Mouse (Mus musculus) lung, postnatal 0 days (tissue): ENCODE measurements around the gene Ggt5. TPM values are rescaled to one million over a fixed set of nuclear protein-coding genes. Genes with fewer than 3 reads are reported as not detected.

ENCODE experiments used
- ATAC-seq: fragments of 200-750 bp; cut with Nextera tagmentation; 2 replicates; pipeline ENCODE4 v1.8.0; 2017; ENCODE audit warnings: moderate library complexity
- DNase-seq: peaks from one replicate; pipeline ENCODE4 v3.0.0-alpha.2; 2016; ENCODE audit warnings: low spot score
- H3K27ac ChIP-seq: fragments of 300-500 bp; sonication (generic); 2 replicates; pipeline ENCODE4 v1.5.1; 2014; ENCODE audit warnings: antibody characterized with exemption, mild to moderate bottlenecking, low read length, mixed read lengths
- H3K27me3 ChIP-seq: fragments of 300-500 bp; sonication (generic); replicated peaks from 2 replicates; pipeline ENCODE4 v1.6.1; 2014; ENCODE audit warnings: low read length, mixed read lengths; ENCODE audit not compliant: insufficient read depth
- H3K36me3 ChIP-seq: fragments of 300-500 bp; sonication (generic); 2 replicates; pipeline ENCODE4 v1.6.1; 2014; ENCODE audit warnings: low read length, mixed read lengths; ENCODE audit not compliant: insufficient read depth
- H3K4me1 ChIP-seq: fragments of 300-500 bp; sonication (generic); 2 replicates; pipeline ENCODE4 v1.6.1; 2014; ENCODE audit warnings: antibody characterized with exemption, low read depth, low read length, mixed read lengths; ENCODE audit not compliant: insufficient read depth
- H3K4me2 ChIP-seq: fragments of 300-500 bp; sonication (generic); replicated peaks from 2 replicates; pipeline ENCODE4 v1.6.1; 2014; ENCODE audit warnings: low read depth, mild to moderate bottlenecking, low read length, moderate library complexity, mixed read lengths
- H3K4me3 ChIP-seq: fragments of 300-500 bp; sonication (generic); 2 replicates; pipeline ENCODE4 v1.5.1; 2014; ENCODE audit warnings: low read depth, low read length
- H3K9ac ChIP-seq: fragments of 300-500 bp; sonication (generic); replicated peaks from 2 replicates; pipeline ENCODE4 v1.6.1; 2014; ENCODE audit warnings: low read depth, mild to moderate bottlenecking
- H3K9me3 ChIP-seq: fragments of 300-500 bp; sonication (generic); 2 replicates; pipeline ENCODE4 v1.6.1; 2016; ENCODE audit warnings: low read length, mixed read lengths
- CTCF ChIP-seq: IDR thresholded peaks from 2 replicates; pipeline ENCODE4 v1.5.1; 2016; ENCODE audit warnings: antibody characterized with exemption, mild to moderate bottlenecking
- EP300 ChIP-seq: IDR thresholded peaks from 2 replicates; pipeline ENCODE4 v1.6.1; 2016; ENCODE audit warnings: antibody characterized with exemption, mild to moderate bottlenecking, control low read depth
- WGBS: fragments of 180-500 bp; shearing (Covaris S2); extraction: QIAGEN DNeasy Blood & Tissue Kit; methylation state at CpG from one replicate; pipeline ENCODE4 v1.1.7; 2014; 5-methylcytosine and 5-hydroxymethylcytosine counted together
- polyA plus RNA-seq: library from polyadenylated mRNA; unstranded; fragments of >200 nt; fragmentation: Nextera tagmentation; extraction: Ambion mirVana; gene quantifications from 2 replicates; pipeline ENCODE4 v1.2.1, GENCODE M21; 2015

Gene Ggt5
- polyA plus RNA-seq, 1 experiment from 2014 or later, result 3.4 TPM

GRCm38 (mm10) chr10:75657165-75657564, 68.0 kb downstream of the Ggt5 start:
- Histone ChIP-seq H3K27me3 (no peaks in the 10 kb centered on the region), H3K27ac (no peak overlapping the region), H3K4me1 (no peaks in the 10 kb centered on the region), H3K4me3 (no peak overlapping the region), H3K9me3 (no peaks in the 10 kb centered on the region), H3K4me2 (no peak overlapping the region), H3K36me3 (peaks cover 41% of the 10 kb centered on the region), H3K9ac (no peak overlapping the region)
- no peak for TF ChIP-seq CTCF
- no peak for TF ChIP-seq EP300
- no peak for ATAC-seq
- WGBS, result 85% methylated on average over 5 of the region's 5 CpGs
- no peak for DNase-seq

DNA sequence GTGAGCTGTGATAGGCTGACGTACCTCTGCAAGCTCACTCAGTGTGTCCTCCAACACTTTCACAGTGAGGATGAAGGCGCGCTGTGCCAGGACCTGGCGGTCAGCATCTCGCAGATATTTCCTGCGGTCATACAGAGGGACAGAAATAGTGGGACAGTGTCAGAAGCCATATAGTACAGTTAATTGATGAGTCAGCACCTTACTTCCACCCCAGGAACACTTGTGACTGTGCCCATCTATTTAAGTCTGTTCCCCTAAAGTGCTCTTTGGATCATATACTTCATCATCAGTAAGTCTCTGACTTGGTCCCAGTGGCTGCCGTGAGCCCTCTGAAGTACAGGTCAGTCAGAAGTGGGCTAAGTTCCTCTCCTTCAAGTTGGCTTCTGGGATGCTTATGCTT, 68.6 kb downstream of the Ggt5 start:
- Histone ChIP-seq H3K9ac (no peak overlapping the region), H3K4me3 (no peak overlapping the region), H3K4me1 (no peaks in the 10 kb centered on the region), H3K9me3 (no peaks in the 10 kb centered on the region), H3K27ac (no peak overlapping the region), H3K27me3 (no peaks in the 10 kb centered on the region), H3K4me2 (no peak overlapping the region), H3K36me3 (peaks cover 35% of the 10 kb centered on the region)
- ATAC-seq, result no peak
- TF ChIP-seq CTCF (no peak), EP300 (no peak)
- 96% methylated on average over 7 of the region's 7 CpGs for WGBS
- DNase-seq, result no peak

- Histone ChIP-seq H3K4me1 (peaks cover 5% of the 10 kb centered on the region), H3K27ac (peak overlapping the region; percentile 20; the same call in 1 of the 2 replicates), H3K4me3 (no peak overlapping the region), H3K9ac (no peak overlapping the region), H3K36me3 (peaks cover 27% of the 10 kb centered on the region), H3K4me2 (no peak overlapping the region), H3K9me3 (no peaks in the 10 kb centered on the region), H3K27me3 (no peaks in the 10 kb centered on the region)
- 75% methylated on average over 6 of the region's 6 CpGs for WGBS
- DNase-seq (peak; percentile 52), ATAC-seq (0 out of 2 replicates have a peak, but pooled peaks have one; percentile 35)
- TF ChIP-seq EP300 (no peak), CTCF (no peak)
Measured at GRCm38 (mm10) chr10:75661381-75661780, 72.2 kb downstream of the Ggt5 start.

- 91% methylated on average over 3 of the region's 3 CpGs for WGBS
- no peak for ATAC-seq
- Histone ChIP-seq H3K4me3 (no peak overlapping the region), H3K4me1 (peaks cover 8% of the 10 kb centered on the region), H3K27me3 (no peaks in the 10 kb centered on the region), H3K9ac (no peak overlapping the region), H3K4me2 (no peak overlapping the region), H3K36me3 (peaks cover 22% of the 10 kb centered on the region), H3K27ac (no peak overlapping the region), H3K9me3 (no peaks in the 10 kb centered on the region)
- no peak for TF ChIP-seq CTCF
- no peak for TF ChIP-seq EP300
- DNase-seq, result no peak
Measured at GRCm38 (mm10) chr10:75661876-75662275, 72.7 kb downstream of the Ggt5 start.

DNA sequence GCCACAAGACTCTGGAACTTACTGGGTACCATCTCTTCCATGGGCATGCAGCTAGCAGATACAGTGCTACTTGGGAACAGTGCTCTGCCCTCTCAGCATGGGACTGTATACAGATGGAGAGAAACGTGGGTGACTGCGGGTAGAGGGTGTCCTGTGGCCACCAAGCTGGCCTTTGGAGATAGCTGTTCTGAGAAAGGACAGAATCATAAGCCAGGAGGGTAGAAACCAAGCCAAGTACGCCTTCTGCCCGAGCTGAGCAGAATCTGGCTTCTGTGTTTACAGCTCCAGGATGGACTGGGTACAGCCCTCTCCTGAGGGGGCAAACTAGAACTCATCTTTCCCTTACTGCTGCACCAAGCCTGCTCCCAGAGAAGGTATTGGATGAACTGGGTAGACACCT, 73.4 kb downstream of the Ggt5 start:
- Histone ChIP-seq H3K4me1 (peaks cover 8% of the 10 kb centered on the region), H3K4me2 (no peak overlapping the region), H3K9me3 (no peaks in the 10 kb centered on the region), H3K4me3 (no peak overlapping the region), H3K36me3 (peaks cover 16% of the 10 kb centered on the region), H3K27ac (no peak overlapping the region), H3K9ac (no peak overlapping the region), H3K27me3 (no peaks in the 10 kb centered on the region)
- no peak for TF ChIP-seq CTCF
- no peak for TF ChIP-seq EP300
- ATAC-seq, result no peak
- DNase-seq, result no peak
- 91% methylated on average over 4 of the region's 4 CpGs for WGBS

- H3K36me3 ChIP-seq, result peaks cover 8% of the 10 kb centered on the region; the same call in 1 of the 2 replicates
- peaks cover 11% of the 10 kb centered on the region for H3K4me1 ChIP-seq
- DNase-seq (no peak), ATAC-seq (no peak)
- 78% methylated on average over 6 of the region's 6 CpGs for WGBS
- H3K4me2 ChIP-seq, result no peak overlapping the region
- no peak overlapping the region for H3K4me3 ChIP-seq
- no peak overlapping the region for H3K27ac ChIP-seq
- H3K9me3 ChIP-seq, result no peaks in the 10 kb centered on the region
- TF ChIP-seq CTCF (no peak), EP300 (no peak)
- H3K9ac ChIP-seq, result no peak overlapping the region
- H3K27me3 ChIP-seq, result no peaks in the 10 kb centered on the region
Measured at GRCm38 (mm10) chr10:75664673-75665270, 75.6 kb downstream of the Ggt5 start.
